Mouse (Mus musculus) small intestine, adult 2 months (tissue): Measurements from ENCODE around the gene Lyrm9.

Source experiments
- CTCF ChIP-seq: fragments of 200-500 bp; IDR thresholded peaks from 2 replicates; pipeline ENCODE4 v1.5.1; 2012; ENCODE audit warnings: low read depth, mild to moderate bottlenecking, control low read depth, inconsistent platforms, low read length, moderate library complexity, mixed read lengths; ENCODE audit not compliant: insufficient replicate concordance, insufficient read length; ENCODE audit errors: extremely low read depth
- POLR2A ChIP-seq: fragments of 200-500 bp; IDR thresholded peaks from 2 replicates; pipeline ENCODE4 v1.6.1; 2012; ENCODE audit warnings: low read depth, mild to moderate bottlenecking, control low read depth, inconsistent platforms, low read length, moderate library complexity

- TF ChIP-seq CTCF (no peak), POLR2A (no peak)
These were observed 60.3 kb downstream of the Lyrm9 start for GRCm38 (mm10) chr11:78886693-78887092.
